Mouse (Mus musculus) mouse embryonic stem cell (cell line): ENCODE results near the gene Cldn5.

ENCODE experiments used
- in situ Hi-C, 2 experiments: fragments of 300-500 bp; cut with MboI; formaldehyde crosslinking; loops; 1 replicate in 1 of 2; 3 replicates in 1 of 2; pipeline ENCODE4 v1.14.3; 2019 to 2020; ENCODE audit warnings: low sequenced_read_pairs in 2 of 2, low pct_unique_long_range_greater_than_20kb in 1 of 2, mixed read lengths in 1 of 2; ENCODE audit not compliant: unreplicated experiment in 1 of 2

Cldn5 gene

DNA sequence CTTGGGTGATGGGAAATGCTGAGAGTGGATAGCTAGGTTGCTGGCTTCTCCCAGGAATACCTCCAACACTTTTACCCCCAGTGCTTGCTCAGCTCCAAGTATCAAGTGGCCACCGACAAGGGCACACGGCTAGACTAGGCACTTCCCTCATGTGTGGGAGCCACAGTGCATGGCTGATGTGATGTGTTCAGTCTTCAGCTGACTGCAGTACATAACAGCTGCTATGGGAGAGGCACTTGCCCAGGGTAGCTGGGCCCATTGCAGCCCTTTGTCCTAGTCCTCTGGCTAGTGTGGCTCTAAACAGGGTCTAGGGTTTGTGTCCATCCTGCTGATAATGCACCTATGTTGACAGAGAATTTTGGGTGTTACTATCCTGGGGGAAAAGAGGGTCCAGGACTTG, 1.8 kb downstream of the Cldn5 start:
- in situ Hi-C loops, result loop anchor here (5.0 to 10.0 kb wide), 2 partner anchors 81 to 84 kb away; no protein-coding TSS in a partner anchor

DNA sequence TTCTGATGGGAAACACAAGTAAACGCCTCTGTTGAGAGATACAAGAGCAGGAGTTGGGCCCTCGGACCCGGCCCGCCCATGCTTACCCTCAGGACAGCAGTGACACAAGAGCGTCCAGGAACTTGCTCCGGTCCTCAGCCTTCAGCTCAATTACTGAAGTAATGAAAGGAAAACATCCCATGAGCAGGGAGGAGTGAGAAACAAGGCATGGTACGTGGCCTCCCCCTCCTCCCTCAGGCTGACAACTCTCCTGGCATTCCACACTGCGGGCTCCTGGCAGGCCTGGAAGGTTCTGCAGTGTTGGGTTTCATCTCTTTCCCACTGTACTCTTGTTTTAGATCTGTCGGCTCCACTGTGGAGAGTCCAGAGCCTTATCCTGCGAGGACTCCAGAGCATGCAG, 5.2 kb downstream of the Cldn5 start:
- in situ Hi-C loops, result no loop called here

DNA sequence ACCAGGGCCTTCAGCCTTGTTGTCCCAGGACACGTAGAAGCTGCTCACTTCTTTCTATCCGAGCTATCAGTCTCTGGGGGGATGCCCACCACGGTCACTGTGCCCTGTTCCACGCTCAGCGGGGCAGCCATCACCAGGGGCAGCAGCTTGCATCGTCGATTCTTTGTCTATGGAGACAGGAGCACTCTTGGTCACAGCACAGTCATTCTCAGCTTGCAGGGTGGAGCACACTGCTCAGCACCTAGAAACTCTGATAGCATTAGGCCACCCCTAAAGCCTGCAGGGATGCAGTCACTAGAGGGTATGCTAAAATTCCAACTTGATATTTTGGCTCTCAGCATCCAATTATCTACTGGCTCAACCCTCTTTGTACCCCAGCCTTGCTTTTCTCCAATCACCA, 8.4 kb downstream of the Cldn5 start:
- in situ Hi-C loops, result no loop called here

DNA sequence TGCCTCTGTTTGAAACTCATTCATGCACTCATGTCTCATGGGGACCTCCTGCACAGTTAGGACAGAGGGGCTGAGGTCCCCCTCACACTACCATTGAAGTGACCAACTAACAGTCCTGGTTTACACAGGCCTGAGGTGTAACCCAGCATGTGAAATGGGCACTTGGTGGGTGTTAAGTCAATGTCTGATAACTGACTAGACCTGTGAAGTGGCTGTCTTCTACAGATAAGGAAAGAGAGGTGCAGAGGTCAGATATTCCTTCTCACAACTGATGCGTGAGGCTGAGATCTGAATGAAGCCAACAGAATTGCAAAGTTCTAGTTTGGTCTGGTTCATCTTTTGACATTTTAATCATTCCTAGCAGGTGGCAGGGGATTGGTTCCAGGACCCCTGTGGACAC, 8.8 kb downstream of the Cldn5 start:
- in situ Hi-C loops, result no loop called here

DNA sequence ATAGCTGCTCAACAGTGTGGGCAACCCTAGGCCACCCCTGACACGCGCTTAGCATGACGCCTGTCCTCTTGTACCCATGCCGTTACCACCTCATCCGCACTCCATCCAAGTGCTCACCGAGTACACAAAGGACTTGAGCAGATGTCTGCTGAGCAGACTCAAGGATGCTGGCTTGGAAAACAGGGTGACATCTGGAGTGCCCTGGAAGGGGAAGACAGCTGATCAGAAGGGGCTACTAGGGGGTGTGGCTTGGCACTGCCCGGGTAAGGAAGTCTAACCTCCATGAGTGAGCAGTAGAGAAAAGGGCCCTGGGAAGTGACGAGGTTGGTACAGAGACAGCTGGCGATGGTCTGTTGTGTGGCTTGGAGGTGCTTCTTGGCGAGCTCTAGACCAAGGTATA, 10.0 kb downstream of the Cldn5 start:
- in situ Hi-C loops, result no loop called here

DNA sequence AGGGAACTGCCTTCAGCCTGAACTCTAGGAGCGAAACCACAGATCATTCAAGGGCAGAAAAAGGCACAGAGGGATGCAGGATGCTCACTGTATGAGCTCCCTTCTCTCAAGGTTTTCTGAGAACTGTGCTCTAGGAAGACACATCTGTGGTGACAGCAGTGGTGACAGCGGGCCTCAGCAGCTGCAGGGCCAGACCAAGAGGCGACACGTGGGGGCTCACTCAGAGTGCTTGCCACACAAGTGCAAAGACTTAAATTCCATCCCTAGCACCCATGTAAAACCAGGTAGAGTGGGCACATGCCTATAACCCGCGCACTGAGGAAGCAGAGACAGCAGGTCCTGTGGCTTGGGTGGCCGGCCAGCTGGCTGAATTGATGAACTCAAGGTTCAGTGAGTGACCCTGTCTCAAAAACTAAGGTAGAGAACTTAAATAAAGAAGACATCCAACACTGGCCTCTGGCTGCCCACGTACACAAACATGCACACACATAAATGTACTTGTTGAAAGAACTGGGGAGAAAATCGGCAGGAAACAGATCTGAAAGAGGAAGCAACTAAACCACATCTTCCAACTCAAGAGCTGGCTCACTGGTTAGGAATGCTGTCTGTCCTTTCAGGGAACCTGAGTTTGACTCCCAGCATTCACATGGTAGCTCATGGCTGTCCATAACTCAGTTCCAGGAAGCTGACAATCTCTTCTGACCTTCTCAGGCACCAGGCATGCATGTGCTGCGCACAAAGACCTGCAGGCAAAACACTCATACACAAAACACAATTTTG, 12.2 kb downstream of the Cldn5 start:
- in situ Hi-C loops, result no loop called here

DNA sequence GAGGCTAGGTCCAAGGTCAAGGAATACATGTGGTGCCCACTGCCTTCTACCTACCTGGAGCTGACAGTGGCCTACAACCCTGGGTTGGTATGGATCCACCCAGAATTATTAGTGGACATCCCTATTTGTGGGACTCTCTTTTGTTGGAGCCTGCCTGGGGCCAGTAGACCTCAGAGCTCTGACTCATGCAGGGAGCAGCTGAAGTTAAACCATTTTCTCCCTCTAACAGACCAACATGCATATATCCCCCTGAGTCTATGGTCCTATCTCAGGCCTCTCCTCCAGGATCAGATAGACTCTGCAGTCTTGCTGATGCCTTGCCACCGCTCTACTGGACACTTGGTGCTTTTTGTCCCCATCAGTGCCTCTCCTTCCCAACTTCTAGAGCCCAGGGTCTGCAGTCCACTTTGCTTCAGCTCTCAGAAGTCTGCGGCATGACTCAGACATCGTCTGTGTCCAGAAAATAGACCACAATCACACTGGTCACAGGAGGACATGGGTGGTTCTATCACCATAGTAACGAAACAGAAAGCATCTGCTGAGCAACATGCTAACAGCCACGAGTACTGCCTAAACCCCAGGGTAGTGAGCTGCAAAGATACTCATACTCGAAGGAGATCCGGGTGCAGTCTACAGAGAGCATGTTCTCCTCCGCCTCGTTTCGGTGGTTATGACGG, 18.7 kb downstream of the Cldn5 start:
- in situ Hi-C loops, result loop anchor here in 1 of 2 experiments (5.0 kb wide), 1 partner anchor 103 kb away; no protein-coding TSS in a partner anchor

DNA sequence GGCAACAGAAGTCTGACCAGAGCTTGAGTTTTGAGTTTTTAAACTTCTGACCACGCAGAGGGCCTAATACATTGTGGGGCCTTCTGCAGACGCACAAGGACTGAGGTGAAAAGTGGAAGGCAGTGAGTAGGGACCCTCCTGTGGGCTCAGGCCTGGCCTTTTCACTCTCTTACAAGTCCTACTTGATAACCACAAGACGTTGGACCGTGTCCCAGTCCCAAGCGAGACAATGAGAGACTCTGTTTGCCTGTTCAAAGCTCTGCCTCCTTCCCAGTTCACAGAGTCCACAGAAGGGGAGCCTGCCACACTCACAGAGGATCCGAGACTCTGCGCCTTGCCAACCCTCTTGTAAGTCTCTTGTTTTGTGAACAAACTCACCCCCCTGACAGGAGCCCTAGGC, 20.0 kb downstream of the Cldn5 start:
- in situ Hi-C loops, result loop anchor here in 1 of 2 experiments (5.0 kb wide), 1 partner anchor 104 kb away; no protein-coding TSS in a partner anchor

DNA sequence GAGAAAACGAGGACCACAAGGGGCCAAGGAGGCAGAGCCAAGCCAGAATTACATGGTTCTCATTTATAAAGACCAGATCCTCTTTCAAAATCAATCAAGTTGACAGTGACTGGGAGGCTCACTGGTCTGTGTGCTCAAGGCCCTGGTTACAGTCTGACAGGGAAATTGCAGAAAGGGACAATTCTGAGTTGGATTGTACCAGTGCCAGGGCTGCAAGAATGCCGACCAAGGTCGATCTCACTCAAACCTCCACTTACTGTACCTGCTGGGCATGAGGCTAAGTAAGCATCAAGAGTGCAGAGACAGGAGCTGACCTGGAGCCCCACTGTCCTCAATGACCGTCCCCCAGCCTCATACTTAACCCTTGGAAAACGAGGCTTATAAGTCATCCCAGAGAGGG, 21.5 kb downstream of the Cldn5 start:
- in situ Hi-C loops, result loop anchor here in 1 of 2 experiments (5.0 kb wide), 1 partner anchor 106 kb away; no protein-coding TSS in a partner anchor

DNA sequence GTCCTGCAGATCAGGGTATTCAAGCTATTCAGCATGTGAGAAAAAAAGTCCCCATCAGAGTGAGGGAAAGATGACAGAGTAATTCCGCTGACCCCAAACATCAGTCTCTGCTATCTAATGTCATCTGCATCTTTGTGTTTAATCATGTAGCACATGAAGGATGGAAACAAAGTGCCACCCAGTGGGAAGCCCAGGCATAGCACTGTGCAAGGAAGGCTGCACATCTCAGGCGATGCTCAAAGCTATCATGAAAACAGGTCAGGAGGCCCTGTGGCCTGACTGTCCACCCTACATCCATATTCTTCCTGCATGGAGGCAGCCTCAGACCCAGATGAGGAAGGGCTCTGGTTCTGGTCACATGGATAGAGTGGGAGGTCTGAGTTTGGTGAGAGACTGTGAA, 22.2 kb downstream of the Cldn5 start:
- in situ Hi-C loops, result loop anchor here in 1 of 2 experiments (5.0 kb wide), 1 partner anchor 107 kb away; no protein-coding TSS in a partner anchor

DNA sequence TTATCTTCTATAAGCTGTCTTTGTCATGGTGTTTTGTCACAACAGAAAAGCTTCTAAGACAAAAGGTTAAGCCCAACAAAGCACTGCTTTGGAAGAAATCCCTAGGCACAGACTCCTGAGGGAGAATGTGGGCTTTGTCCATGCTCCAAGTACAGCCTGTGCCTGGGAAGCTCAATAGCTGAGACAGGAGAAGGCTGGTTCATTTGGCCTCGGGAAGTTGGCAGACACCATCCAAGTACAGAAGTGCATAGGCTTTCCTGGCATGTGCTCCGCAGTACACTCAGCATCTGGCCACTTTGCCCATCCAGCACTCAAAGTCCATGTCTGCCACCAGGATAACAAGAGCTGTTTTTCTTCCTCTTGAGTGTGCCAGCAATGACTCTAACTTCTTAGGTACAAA, 29.1 kb downstream of the Cldn5 start:
- in situ Hi-C loops, result no loop called here

DNA sequence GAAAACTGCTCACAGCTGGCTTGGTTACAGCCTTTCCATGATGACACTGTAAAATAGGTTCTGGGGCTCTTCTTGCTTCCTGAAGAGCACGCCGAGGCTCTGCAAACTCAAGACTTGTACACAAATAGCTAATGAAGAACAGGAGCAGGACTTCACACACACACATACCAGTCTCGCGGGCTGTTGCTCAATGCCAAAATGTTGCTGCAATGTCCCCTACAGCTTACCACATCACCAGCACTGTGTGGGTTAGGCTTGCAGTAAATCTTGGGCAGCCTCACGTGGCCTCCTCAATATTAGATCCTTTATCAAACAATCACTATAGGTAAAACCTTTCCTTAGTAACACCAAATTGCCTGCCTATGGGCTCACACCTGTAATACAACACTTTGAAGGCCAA, 32.4 kb downstream of the Cldn5 start:
- in situ Hi-C loops, result no loop called here

DNA sequence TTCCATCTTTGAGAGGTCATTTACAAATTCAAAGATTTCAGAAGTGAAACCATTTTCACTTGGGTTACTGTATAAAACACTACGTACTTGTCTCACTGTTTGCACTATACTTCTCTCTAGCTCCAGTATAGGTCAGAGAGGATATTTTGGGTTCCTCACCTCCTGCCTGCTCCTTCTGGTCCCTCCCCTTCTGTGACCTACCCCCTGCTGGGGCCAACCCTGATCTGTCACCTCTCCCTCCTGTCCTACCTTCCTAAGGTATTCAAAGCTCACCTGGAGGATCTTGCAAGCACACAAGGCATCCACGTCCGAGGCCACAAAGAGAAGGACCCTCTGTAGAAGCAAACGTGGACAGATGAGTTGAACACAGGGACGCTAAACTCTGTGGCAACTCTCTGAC, 34.4 kb downstream of the Cldn5 start:
- in situ Hi-C loops, result no loop called here

DNA sequence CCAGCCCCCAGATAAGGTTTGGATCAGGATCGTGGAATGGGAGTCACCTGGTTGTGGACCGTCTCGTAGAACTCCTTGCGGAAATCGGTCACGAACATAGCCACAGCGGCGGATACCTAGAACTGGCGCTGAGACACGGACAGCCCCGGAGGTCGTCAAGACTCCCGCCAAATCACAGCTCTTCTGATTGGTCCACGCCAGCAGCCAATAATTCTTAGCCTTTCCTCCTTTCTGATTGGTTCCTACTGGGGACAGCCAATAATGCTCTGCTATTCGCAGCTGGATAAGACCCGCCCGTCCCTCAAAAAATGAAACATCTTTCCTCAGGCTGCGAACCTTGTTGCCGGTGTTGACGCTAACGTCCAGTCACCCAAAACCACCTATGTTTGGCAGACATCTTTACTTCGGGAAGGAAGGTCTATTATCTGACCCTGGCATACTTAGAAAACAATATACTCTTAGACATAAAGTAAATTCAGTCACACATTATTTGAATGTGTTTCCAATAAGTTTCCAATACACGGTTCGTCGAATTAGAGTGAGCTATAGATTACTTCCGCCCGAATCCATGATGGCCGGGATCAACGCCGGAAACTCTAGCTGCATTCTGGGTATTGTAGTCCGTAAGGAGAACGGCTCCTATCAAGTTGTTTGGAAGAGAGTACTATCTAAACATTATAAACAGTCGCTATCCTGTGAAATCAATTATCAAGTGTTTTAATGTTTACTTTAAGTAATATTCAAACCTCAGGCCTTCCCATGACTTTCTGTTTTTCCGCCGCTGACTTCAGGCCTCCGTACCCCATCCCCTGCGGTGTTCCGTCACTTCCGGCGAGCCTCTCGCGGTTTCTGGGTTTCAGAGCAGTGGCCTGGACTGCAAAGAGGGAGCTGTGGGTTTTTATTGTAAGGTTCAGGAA, 35.1 kb downstream of the Cldn5 start, which contains the start of the genes Ufd1 and Cdc45:
TSS of gene Ufd1 (plus strand) at position 312 of the 917 bp plus-strand sequence.
TSS of gene Cdc45 (minus strand) at position 520 of the 917 bp plus-strand sequence.
- in situ Hi-C loops, result no loop called here

DNA sequence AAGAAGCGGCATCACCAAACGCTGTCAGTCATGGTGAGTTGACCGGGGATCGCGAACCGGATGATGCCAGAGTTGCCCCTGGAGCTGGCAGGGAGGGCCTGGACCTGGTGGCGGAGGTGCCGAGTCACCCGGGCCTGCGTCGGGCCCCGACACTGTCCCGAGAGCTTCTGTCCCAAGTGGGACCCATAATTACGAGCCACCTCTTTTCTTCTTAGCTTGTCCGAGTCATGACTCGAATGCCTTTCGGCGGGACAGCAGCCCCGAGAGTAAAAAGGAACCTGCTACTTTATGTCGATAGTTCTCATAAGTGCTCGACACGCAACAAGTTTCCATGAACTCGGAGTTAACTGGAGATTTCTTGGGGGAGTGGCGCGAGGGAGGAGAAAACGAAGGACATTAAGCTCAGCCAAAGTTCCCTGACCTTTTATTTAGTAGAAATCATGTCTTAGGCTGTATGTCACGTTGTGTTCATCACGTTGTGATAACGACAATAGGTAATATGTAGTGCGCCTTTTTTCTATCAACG, 35.8 kb downstream of the Cldn5 start:
- in situ Hi-C loops, result no loop called here

DNA sequence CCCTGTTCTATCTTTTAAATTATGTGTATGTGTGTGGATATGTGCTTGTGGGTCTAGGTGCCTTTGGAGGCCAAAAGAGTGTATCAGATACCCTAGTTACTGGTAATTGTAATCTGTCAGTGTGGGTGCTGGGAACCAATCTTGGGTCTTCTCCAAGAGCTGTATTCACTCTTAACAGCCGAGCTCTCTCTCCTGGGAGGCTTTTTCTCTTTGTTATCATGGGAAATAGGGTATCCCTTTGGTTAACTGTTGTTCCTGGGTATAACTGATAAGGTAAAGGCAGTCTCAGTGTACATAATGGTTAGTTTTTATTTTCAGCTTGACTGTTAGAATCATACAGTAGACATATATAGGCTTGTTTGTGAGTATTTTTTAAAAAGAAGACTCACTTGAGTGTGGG, 45.7 kb downstream of the Cldn5 start:
- in situ Hi-C loops, result no loop called here

DNA sequence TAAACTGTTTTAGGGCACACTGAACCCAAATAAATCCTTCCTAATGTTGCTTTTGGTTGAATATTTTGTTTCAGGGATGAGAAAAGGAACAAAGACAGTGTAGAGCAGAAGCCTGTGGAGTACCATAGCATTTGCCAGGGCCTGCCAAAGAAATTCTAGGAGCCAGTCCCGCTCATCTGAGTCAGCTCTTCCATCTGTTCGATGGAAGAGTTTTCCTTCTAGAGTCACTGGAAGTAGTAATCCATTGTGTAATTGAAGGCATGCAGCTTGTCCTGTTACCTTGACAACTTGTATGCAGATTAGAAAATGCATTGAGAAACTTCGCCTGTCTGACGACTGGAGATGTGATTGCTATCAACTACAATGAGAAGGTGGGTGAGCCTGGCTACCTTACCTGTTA, 46.3 kb downstream of the Cldn5 start:
- in situ Hi-C loops, result no loop called here
